Mouse (Mus musculus) left cerebral cortex, adult 2 months (tissue): ENCODE data around the gene Dhx32. TPM values are rescaled to one million over a fixed set of nuclear protein-coding genes. Genes with fewer than 3 reads are reported as not detected.

ENCODE experiments used
- DNase-seq, 2 experiments: peaks; one replicate each; pipeline ENCODE4 v3.0.0; 2021 to 2022; ENCODE audit warnings: low spot score in 2 of 2, mixed read lengths in 1 of 2; ENCODE audit errors: extremely low spot score in 1 of 2
- H3K27ac ChIP-seq: fragments of 200-600 bp; 2 replicates; pipeline ENCODE4 v1.8.1; 2022
- H3K4me3 ChIP-seq: fragments of 200-600 bp; 2 replicates; pipeline ENCODE4 v1.8.1; 2022
- CTCF ChIP-seq: fragments of 200-600 bp; IDR thresholded peaks from 2 replicates; pipeline ENCODE4 v1.8.1; 2022; ENCODE audit warnings: antibody characterized with exemption, mild to moderate bottlenecking, moderate library complexity
- intact Hi-C: fragments of 180-260 bp; cut with DNase I; formaldehyde crosslinking; loops from one replicate; pipeline ENCODE4 v1.15.1; 2025
- total RNA-seq, 2 experiments: library from RNA; stranded (reverse); gene quantifications; 2 replicates each; pipeline ENCODE4 v1.2.3; 2021

Gene Dhx32
- total RNA-seq, 2 experiments from 2014 or later = 36.8 to 40.8 TPM

GRCm38 (mm10) chr7:133679439-133679838, 103.1 kb downstream of the Dhx32 start:
- intact Hi-C loops = no loop called here
- DNase-seq = no peak
- TF ChIP-seq CTCF = no peak
- H3K4me3 ChIP-seq = no peak overlapping the region
- no peak overlapping the region for H3K27ac ChIP-seq

GRCm38 (mm10) chr7:133678716-133679115, 103.8 kb downstream of the Dhx32 start:
- DNase-seq = no peak
- H3K27ac ChIP-seq = no peak overlapping the region
- intact Hi-C loops = no loop called here
- no peak for TF ChIP-seq CTCF
- H3K4me3 ChIP-seq = no peak overlapping the region

- intact Hi-C loops = no loop called here
- Histone ChIP-seq H3K27ac (no peak overlapping the region), H3K4me3 (no peak overlapping the region)
- TF ChIP-seq CTCF = peak; percentile 8
- DNase-seq = no peak
Observed at GRCm38 (mm10) chr7:133676002-133676401, 106.5 kb downstream of the Dhx32 start.

Other genes with a start within 250 kb of the Dhx32 start
- not detected for gene Tex36, start 180.6 kb downstream of the Dhx32 start, total RNA-seq
- 10 to 100 TPM; 22.7 to 26.6 TPM for gene Edrf1, start 145.2 kb downstream of the Dhx32 start, total RNA-seq
- under 1 TPM in 1 of 2 experiments, not detected in 1; 0.16 TPM for gene Mmp21, start 102.7 kb downstream of the Dhx32 start, total RNA-seq
- 10 to 100 TPM; 66.7 to 73.4 TPM for gene Bccip, start 73.4 kb downstream of the Dhx32 start, total RNA-seq
- gene Uros, start 72.7 kb downstream of the Dhx32 start, total RNA-seq = 10 to 100 TPM; 19.1 to 21.3 TPM
- 1 to 10 TPM; 3.6 to 4.1 TPM for gene Fank1, start 5.9 kb downstream of the Dhx32 start, total RNA-seq